Mouse (Mus musculus) left cerebral cortex, adult 9 months (tissue): Measurements from ENCODE around the gene Ndufb4.
A peak's percentile ranks its signal among the peaks of the same experiment; 100 is the strongest.
"Not testable (repeated sequence)": the region's sequence is repeated elsewhere in the genome, so short reads cannot be mapped to it uniquely, and the experiment has no call there.

Source experiments
- DNase-seq, 2 experiments: peaks; one replicate each; pipeline ENCODE4 v3.0.0; 2022; ENCODE audit warnings: low spot score in 2 of 2

Gene Ndufb4

GRCm38 (mm10) chr16:37653731-37654657, at the start of gene Ndufb4:
Ndufb4 (minus strand) TSS chr16:37654453.
- DNase-seq: peak; percentile 92 to 95

GRCm38 (mm10) chr16:37703884-37704283, 49.6 kb upstream of the Ndufb4 start:
- DNase-seq: peak in 1 of 2 experiments; percentile 39

- DNase-seq: not testable (repeated sequence)
Observed at GRCm38 (mm10) chr16:37700071-37700470, 45.8 kb upstream of the Ndufb4 start.

- no peak for DNase-seq
Observed at GRCm38 (mm10) chr16:37698767-37699166, 44.5 kb upstream of the Ndufb4 start.

- DNase-seq: no peak
Observed at GRCm38 (mm10) chr16:37697271-37697670, 43.0 kb upstream of the Ndufb4 start.

- DNase-seq: no peak
Observed at GRCm38 (mm10) chr16:37690932-37691730, 36.9 kb upstream of the Ndufb4 start.

- no peak for DNase-seq
Observed at GRCm38 (mm10) chr16:37690465-37690864, 36.2 kb upstream of the Ndufb4 start.

GRCm38 (mm10) chr16:37689934-37690333, 35.7 kb upstream of the Ndufb4 start:
- DNase-seq: no peak

- DNase-seq: no peak
Observed at GRCm38 (mm10) chr16:37689251-37689926, 35.1 kb upstream of the Ndufb4 start.

- no peak for DNase-seq
Observed at GRCm38 (mm10) chr16:37688181-37688580, 33.9 kb upstream of the Ndufb4 start.

GRCm38 (mm10) chr16:37687301-37687980, 33.2 kb upstream of the Ndufb4 start:
- no peak for DNase-seq

GRCm38 (mm10) chr16:37686834-37687233, 32.6 kb upstream of the Ndufb4 start:
- DNase-seq: no peak

GRCm38 (mm10) chr16:37685946-37686600, 31.8 kb upstream of the Ndufb4 start:
- peak in 1 of 2 experiments; percentile 36 for DNase-seq

- peak; percentile 77 to 83 for DNase-seq
Observed at GRCm38 (mm10) chr16:37684634-37685441, 30.6 kb upstream of the Ndufb4 start.

GRCm38 (mm10) chr16:37684259-37684633, 30.0 kb upstream of the Ndufb4 start:
- peak in 1 of 2 experiments; percentile 47 for DNase-seq

- DNase-seq: peak in 1 of 2 experiments; percentile 49
Observed at GRCm38 (mm10) chr16:37683154-37684130, 29.2 kb upstream of the Ndufb4 start.

- peak; percentile 64 to 95 for DNase-seq
Observed at GRCm38 (mm10) chr16:37682309-37682975, 28.2 kb upstream of the Ndufb4 start.

GRCm38 (mm10) chr16:37680831-37681230, 26.6 kb upstream of the Ndufb4 start:
- no peak for DNase-seq
